17 mouse cellular contexts compared by ENCODE assay signal in the genomic region with DNA sequence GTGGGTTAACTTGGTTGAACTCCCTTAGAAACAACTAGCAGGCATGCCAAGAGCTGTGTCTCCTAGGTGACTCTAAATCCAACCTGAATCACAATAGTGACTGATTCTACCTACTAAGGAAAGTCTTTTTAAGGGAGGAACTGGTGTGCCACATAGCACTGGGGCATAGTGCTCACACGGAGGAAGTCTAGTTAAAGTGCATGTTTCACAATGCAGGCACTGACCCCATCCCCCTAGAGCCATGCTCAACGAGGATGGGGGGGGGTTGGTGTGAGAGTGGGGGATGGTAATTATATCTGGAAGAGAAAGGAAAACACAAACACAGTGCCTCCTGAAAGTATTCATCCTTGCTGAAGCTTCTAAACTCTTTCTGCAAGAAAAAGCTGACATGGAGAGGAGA.
DNase-seq lines count a peak whose midpoint lies in the region; ATAC-seq and TF ChIP-seq lines count a peak whose summit lies in the region.
"Had no signal": no experiment of that assay in that cellular context is flagged by ENCODE, and none has a peak within 500 bp of the region (broad histone marks: within the 10 kb centered on the region; RNA-seq: fewer than 3 reads in every experiment).

No protein-coding gene starts in this region.

- H3K4me2 ChIP-seq in intestine, embryonic 14.5 days (ENCODE audit: low read length), result no peak overlapping the region
- no peak overlapping the region for H3K4me2 ChIP-seq in intestine, postnatal 0 days (replicated peaks; ENCODE audit: low read depth)
- no peak overlapping the region for H3K4me2 ChIP-seq in embryonic facial prominence, embryonic 12.5 days (replicated peaks)
- H3K4me2 ChIP-seq in liver, embryonic 13.5 days, result no peak overlapping the region
- H3K4me2 ChIP-seq: heart, embryonic 15.5 days; hindbrain, embryonic 15.5 days; kidney, embryonic 15.5 days; neural tube, embryonic 12.5 days had no signal

- 51% methylated on average over 2 of the region's 2 CpGs for WGBS in intestine, embryonic 14.5 days
- WGBS in intestine, postnatal 0 days, result 44% methylated on average over 2 of the region's 2 CpGs
- WGBS in embryonic facial prominence, embryonic 12.5 days, result 18% methylated on average over 2 of the region's 2 CpGs
- 11% methylated on average over 2 of the region's 2 CpGs for whole genome bisulfite sequencing in liver, embryonic 13.5 days (ENCODE audit: insufficient replicate concordance)

- H3K27me3 ChIP-seq in intestine, embryonic 14.5 days (replicated peaks; ENCODE audit: control insufficient read depth, insufficient read depth, low read length), result no peaks in the 10 kb centered on the region
- no peaks in the 10 kb centered on the region for H3K27me3 ChIP-seq in intestine, postnatal 0 days (replicated peaks; ENCODE audit: control insufficient read depth, insufficient read depth, low read length)
- H3K27me3 ChIP-seq in embryonic facial prominence, embryonic 12.5 days, result no peaks in the 10 kb centered on the region
- H3K27me3 ChIP-seq in liver, embryonic 13.5 days, result no peaks in the 10 kb centered on the region
- H3K27me3 ChIP-seq: heart, embryonic 15.5 days; hindbrain, embryonic 15.5 days; kidney, embryonic 15.5 days; neural tube, embryonic 12.5 days had no signal

- TF ChIP-seq CTCF in intestine, postnatal 0 days (IDR thresholded peaks at IDR 0.05; ENCODE audit: low read depth), result no peak

- DNase-seq in intestine, embryonic 14.5 days (ENCODE audit: low spot score), result no peak
- peak; percentile 36 for DNase-seq in R1 (ENCODE audit: low read depth, low spot score)
- no peak for DNase-seq in liver, embryonic 13.5 days
- DNase-seq in kidney, postnatal 36 days, result no peak
- DNase-seq in adrenal gland, postnatal 36 days, result no peak
- DNase-seq: cerebellum, adult 11 months; cerebellum, postnatal 14 days; heart, adult 18-20 months; lung, adult 2 months; thymus, postnatal 36 days had no signal

- H3K4me1 ChIP-seq in intestine, embryonic 14.5 days (replicated peaks; ENCODE audit: control insufficient read depth, insufficient read depth, low read length), result peaks cover 7% of the 10 kb centered on the region
- 0 out of 2 replicates have a peak, but pooled peaks cover 10% of the 10 kb centered on the region for H3K4me1 ChIP-seq in intestine, postnatal 0 days (replicated peaks; ENCODE audit: control insufficient read depth, insufficient read depth, low read length)
- peaks cover 14% of the 10 kb centered on the region for H3K4me1 ChIP-seq in embryonic facial prominence, embryonic 12.5 days
- peaks cover 72% of the 10 kb centered on the region for H3K4me1 ChIP-seq in liver, embryonic 13.5 days (replicated peaks)

- no peak overlapping the region for H3K9ac ChIP-seq in intestine, embryonic 14.5 days (ENCODE audit: low read length)
- H3K9ac ChIP-seq in intestine, postnatal 0 days (ENCODE audit: low read depth, low read length), result no peak overlapping the region
- H3K9ac ChIP-seq in embryonic facial prominence, embryonic 12.5 days, result no peak overlapping the region
- H3K9ac ChIP-seq in liver, embryonic 13.5 days, result no peak overlapping the region
- H3K9ac ChIP-seq: heart, embryonic 15.5 days; hindbrain, embryonic 15.5 days; kidney, embryonic 15.5 days; neural tube, embryonic 12.5 days had no signal

- H3K9me3 ChIP-seq in intestine, embryonic 14.5 days (ENCODE audit: control insufficient read depth, low read length), result no peaks in the 10 kb centered on the region
- no peaks in the 10 kb centered on the region for H3K9me3 ChIP-seq in intestine, postnatal 0 days (ENCODE audit: control insufficient read depth)
- H3K9me3 ChIP-seq in embryonic facial prominence, embryonic 12.5 days, result no peaks in the 10 kb centered on the region
- no peaks in the 10 kb centered on the region for H3K9me3 ChIP-seq in liver, embryonic 13.5 days (replicated peaks)
- H3K9me3 ChIP-seq: heart, embryonic 15.5 days; hindbrain, embryonic 15.5 days; kidney, embryonic 15.5 days; neural tube, embryonic 12.5 days had no signal

- H3K4me3 ChIP-seq in intestine, embryonic 14.5 days (ENCODE audit: low read depth, low read length), result no peak overlapping the region
- no peak overlapping the region for H3K4me3 ChIP-seq in intestine, postnatal 0 days (ENCODE audit: low read depth, low read length)
- no peak overlapping the region for H3K4me3 ChIP-seq in embryonic facial prominence, embryonic 12.5 days
- H3K4me3 ChIP-seq in liver, embryonic 13.5 days (replicated peaks), result no peak overlapping the region
- H3K4me3 ChIP-seq: heart, embryonic 15.5 days; hindbrain, embryonic 15.5 days; kidney, embryonic 15.5 days; neural tube, embryonic 12.5 days had no signal

- no peak for ATAC-seq in intestine, embryonic 14.5 days (replicated peaks; ENCODE audit: low FRiP score, low TSS enrichment, low read depth)
- ATAC-seq in intestine, postnatal 0 days, result no peak
- no peak for ATAC-seq in embryonic facial prominence, embryonic 12.5 days (ENCODE audit: insufficient number of reproducible peaks, insufficient read depth, low FRiP score, low TSS enrichment)
- no peak for ATAC-seq in liver, embryonic 13.5 days (ENCODE audit: low read depth)

- H3K36me3 ChIP-seq in intestine, embryonic 14.5 days (ENCODE audit: control insufficient read depth, insufficient read depth, low read length), result peaks cover 12% of the 10 kb centered on the region
- peaks cover 3% of the 10 kb centered on the region; the same call in 1 of the 2 replicates for H3K36me3 ChIP-seq in intestine, postnatal 0 days (ENCODE audit: control insufficient read depth, insufficient read depth)
- peaks cover 25% of the 10 kb centered on the region for H3K36me3 ChIP-seq in embryonic facial prominence, embryonic 12.5 days
- no peaks in the 10 kb centered on the region for H3K36me3 ChIP-seq in liver, embryonic 13.5 days
- H3K36me3 ChIP-seq: heart, embryonic 15.5 days had no signal

- peak overlapping the region; percentile 18 for H3K27ac ChIP-seq in intestine, embryonic 14.5 days (ENCODE audit: low read depth)
- H3K27ac ChIP-seq in intestine, postnatal 0 days (ENCODE audit: low read depth, low read length), result no peak overlapping the region
- H3K27ac ChIP-seq in embryonic facial prominence, embryonic 12.5 days, result 0 out of 2 replicates have a peak overlapping the region, but pooled peaks have one; percentile 50
- peak overlapping the region; percentile 66 for H3K27ac ChIP-seq in liver, embryonic 13.5 days
- H3K27ac ChIP-seq: heart, embryonic 15.5 days; hindbrain, embryonic 15.5 days; kidney, embryonic 15.5 days; macrophage; neural tube, embryonic 12.5 days had no signal
